Mouse (Mus musculus): ENCODE results near the gene Rec8. TPM values are rescaled to one million over a fixed set of nuclear protein-coding genes. Genes with fewer than 3 reads are reported as not detected.

Gene Rec8
- total RNA-seq, 1 experiment from 2014 or later = 6.9 TPM

DNA sequence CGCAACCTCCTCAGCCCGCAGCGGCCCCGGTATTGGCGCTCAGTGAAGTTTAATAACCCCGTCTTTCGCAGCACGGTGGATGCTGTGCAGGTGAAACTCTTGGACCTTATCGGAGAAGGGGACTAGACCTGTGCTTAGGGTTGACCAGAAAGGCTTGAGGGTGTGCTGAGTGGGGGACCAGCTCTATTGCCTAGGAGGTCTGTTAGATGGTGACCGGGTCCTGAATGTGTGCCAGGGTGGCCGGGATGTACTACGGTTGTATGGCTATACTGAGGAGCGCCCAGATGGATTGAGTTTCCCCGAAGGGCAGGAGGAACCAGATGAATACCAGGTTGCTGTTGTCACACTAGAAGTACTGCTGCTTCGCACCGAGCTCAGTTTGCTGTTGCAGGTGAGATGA, 25.6 kb upstream of the Rec8 start:
- DNase-seq = no peak

DNA sequence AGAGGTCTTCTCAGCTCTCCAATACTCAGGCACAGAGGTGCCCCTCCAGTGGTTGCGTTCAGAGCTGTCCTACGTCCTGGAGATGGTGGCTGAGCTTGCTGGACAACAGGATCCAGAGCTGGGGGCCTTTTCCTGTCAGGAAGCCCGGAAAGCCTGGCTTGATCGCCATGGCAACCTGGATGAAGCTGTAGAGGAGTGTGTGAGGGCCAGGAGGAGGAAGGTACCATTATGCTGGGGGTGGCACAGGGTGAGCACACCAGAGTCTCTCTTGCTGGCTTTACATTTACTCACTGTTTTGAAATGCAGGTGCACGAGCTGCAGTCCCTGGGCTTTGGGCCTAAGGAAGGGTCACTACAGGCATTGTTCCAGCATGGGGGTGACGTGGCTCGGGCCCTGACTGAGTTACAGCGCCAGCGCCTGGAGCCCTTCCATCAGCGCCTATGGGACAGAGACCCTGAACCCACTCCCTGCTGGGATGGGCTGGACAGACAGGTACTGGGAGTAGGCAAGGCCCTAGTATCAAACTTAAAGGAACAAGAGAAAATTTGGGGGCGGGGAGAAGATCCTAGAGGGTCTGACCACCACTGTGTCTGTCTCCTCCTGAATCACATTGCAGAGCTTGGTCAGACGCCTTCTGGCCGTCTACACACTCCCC, 21.7 kb upstream of the Rec8 start:
- DNase-seq = no peak

DNA sequence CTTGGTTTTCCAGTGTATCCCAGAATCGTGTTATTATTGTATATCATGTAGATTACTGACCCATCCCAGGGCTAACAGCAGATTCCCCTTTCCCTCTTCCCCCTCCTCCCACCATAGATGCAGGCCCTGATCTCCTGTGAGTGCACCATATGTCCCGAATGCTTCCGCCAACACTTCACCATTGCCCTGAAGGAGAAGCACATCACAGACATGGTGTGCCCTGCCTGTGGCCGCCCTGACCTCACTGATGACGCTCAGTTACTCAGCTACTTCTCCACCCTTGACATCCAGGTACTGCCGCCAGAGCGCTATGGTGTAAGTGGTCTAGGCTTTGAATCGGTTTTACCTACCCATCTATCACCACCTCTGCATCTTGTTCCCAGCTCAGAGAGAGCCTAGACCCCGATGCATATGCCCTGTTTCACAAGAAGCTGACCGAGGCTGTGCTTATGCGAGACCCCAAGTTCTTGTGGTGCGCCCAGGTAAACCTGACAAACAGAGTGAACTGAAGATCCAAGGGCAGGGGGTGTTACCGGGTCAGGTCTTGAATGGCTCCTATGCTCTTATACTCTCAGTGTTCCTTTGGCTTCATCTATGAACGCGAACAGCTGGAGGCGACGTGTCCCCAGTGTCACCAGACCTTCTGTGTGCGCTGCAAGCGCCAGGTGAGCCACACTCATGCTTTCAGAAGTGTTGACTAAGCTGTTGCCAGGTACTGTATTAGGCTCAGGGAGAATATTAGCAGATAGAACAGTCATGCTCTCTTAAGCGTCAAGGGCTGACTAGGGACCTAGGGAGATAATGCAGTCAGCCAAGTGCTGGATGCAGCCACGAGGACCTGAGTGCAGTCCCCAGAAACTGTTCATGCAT, 19.1 kb upstream of the Rec8 start:
- DNase-seq = no peak

DNA sequence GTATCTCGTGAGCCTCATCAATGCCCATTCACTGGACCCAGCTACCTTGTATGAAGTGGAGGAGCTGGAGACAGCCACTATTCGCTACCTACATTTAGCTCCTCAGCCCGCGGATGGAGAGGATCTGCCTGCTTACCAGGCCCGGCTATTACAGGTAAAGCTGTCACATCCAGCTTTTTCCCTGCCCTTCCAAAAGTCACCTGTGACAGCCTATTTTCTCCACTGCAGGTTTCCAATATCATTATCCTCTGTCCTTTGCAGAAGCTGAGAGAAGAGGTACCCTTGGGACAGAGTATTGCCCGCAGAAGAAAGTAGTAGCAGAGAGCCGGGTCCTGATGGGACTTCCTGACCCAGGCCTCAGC, 14.6 kb upstream of the Rec8 start, which contains the start of gene Irf9:
Irf9 (plus strand) TSS at position 301 of the 362 bp plus-strand sequence.
- no peak for DNase-seq

DNA sequence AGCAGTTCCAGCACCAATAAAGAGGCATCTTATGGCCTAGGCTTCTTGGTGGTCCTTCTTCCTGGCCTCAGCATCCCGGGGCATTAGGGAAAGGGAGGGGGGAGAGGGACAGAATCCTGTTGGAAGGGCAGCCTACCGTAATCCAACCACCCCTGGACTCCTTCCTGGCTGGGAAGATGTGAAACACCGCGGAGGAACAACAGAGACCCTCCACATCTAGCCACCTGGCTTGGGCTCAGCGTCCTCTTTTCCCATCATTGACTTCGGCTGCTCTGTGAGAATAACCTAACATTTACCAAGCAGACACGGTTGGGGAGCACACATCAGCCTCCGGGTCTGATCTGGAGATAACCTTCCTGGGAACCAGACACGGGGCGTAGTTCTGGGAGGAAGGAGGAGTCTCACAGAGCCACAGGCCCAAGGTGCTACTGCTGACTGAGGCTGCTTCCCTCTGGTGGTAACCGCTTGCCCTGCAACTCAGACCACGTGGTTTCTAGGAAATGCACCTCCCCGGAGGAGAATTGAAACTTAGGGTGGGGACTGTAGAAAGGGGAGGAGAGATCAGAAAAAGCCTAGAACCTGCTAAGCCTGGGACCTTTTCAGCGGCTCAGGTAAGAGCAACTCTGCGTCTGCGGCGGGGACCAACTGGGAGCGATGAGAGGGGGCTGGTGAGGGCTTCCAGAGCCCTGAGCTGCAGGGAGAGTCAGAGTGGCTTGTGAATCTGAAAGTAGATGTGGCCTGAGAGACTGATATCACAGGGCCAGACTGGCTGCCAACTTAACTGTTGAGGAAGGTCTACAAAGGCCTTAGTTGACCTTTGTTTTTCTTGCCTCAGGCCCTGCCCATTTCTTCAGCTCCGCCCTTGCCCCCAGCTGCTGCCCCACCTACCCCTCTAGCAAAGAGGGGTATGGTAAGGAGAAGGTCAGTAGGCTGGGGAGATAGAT, 13.9 kb upstream of the Rec8 start:
- peak; percentile 95 for DNase-seq

DNA sequence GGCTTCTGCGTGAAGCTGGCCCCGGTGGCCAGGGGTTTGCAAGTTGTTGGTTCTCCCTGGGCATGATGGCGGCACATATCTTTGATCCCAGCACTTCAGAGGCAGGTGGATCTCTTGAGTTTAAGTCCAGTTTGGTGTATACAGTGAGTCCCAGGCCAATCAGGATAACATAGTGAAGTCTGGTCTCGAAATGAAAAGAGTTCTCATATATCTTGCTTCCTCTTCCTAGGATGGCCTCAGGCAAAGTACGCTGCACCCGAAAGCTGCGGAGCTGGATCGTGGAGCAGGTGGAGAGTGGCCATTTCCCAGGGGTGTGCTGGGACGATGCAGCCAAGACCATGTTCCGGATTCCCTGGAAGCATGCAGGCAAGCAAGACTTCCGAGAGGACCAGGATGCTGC, 13.0 kb upstream of the Rec8 start:
- no peak for DNase-seq

DNA sequence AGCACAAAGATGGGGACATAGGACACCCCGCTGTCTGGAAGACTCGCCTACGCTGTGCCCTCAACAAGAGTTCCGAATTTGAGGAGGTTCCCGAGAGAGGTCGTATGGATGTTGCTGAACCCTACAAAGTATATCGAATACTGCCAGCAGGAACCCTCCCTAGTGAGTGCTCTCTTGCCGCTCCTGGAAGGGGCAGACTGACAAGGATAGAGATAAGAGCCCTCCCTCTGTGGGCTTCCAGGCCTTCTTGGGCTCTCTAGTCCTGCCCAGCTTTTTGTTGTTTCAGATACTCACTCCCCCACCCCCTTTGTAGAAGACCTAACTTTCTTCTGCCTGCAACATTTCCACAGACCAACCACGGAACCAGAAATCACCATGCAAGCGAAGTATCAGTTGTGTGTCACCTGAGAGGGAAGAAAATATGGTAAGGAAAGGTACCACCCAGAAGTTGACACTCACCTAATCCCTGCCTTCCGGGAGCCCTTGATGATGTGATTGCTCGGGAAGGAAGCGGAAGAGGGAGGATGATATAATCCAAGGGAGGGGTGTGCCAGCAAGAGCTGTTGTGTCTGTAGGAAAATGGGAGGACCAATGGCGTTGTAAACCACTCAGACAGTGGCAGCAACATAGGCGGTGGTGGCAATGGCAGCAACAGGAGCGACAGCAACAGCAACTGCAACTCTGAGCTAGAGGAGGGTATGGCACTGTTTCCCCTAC, 11.9 kb upstream of the Rec8 start:
- no peak for DNase-seq

DNA sequence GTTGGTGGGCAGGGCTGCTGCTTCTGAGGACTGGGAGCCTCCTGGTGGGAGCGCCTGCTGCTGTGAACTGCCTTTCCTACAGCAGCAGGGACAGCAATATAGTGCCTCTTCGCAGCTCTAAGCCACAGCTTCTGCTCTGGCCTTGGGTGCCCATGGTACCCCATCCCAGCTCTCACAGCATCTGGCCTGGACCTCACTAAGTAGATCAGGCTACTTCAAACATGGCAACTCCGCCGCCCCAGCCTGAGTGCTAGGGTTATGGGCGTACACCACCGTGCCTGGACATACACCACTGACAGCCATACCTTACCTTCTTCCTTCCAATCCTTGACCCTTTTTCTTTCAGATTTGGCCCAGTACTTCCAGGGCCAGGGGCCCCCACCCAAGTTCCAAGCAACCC, 9.5 kb upstream of the Rec8 start:
- DNase-seq = no peak

DNA sequence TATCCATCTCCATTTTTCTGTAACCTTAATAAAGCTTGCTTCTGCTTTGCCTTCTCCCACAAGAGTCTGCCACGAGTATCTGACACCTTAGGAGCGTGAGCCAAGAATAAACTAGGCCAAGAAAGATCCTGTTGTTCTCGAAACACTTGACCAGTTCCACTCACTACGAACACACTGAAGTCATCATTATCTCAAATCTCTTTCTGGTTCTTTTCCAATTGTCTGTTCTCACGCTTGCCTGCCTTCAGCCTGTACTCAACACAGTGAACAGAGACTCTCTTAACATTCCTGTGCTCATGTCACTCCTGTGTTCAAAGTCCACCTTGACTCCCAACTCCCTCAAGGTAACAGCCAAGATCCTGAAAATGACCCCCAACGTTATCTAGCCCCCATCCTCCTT, 4.5 kb upstream of the Rec8 start:
- DNase-seq = no peak

DNA sequence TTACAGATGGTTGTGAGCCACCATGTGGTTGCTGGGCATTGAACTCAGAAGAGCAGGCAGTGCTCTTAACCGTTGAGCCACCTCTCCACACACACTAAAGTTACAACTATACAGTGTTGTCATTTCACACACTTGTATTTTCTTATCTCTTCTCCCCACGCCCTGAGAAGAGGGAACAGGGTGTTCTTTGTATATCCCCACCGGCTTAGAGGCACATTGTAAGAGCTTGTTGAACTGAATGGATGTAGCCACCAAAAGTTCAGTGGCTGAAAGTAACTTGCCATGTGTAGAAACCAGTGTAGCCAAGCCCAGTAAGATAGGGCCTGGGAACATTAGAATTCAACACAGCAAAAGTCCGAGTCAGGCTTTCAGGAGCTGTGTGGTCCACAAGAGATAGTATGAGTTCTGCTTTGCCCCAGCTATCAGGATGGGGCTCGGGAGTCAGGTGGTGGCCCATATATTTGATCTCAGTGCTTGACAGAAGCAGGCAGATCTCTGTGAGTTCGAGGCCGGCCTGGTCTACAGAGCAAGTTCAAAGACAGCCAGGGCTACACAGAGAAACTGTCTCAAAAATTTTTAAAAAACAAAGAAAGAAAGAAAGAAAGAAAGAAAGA, 3.2 kb upstream of the Rec8 start:
- DNase-seq = no peak

DNA sequence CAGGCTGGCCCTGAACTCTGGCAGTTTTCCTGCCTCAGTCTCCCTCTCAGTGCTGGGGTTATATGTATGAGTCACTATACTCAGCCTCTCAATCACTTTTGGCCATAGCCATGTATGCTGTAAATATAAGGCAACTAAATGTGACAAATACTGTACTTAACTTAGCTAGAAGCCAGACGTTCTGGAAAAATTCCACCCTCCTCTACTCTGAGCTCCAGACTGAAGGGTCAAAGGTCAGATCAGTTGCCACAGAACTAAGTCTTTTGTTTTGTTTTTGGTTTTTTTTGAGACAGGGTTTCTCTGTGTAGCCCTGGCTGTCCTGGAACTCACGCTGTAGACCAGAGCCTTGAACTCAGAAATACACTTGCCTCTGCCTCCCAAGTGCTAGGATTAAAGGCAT, 2.0 kb upstream of the Rec8 start:
- DNase-seq = no peak

DNA sequence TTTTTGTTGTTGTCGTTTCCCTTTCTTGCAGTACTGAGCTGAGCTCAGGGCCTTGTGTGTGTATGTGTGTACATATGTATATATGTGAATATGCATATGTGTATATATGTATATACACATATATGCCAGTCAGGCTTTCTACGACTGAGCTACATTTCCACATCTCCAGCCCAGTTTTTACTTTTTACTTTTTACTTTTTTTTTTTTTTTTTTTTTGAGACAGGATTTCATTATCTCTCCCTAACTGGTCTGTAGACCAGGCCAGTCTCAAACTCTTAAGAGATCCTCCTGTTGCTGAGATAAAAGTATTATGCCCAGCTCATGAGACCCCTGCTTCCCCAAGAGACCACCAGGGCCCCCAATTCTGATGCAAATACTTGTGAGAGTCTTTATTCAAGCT, 993 bp upstream of the Rec8 start:
- DNase-seq = no peak

DNA sequence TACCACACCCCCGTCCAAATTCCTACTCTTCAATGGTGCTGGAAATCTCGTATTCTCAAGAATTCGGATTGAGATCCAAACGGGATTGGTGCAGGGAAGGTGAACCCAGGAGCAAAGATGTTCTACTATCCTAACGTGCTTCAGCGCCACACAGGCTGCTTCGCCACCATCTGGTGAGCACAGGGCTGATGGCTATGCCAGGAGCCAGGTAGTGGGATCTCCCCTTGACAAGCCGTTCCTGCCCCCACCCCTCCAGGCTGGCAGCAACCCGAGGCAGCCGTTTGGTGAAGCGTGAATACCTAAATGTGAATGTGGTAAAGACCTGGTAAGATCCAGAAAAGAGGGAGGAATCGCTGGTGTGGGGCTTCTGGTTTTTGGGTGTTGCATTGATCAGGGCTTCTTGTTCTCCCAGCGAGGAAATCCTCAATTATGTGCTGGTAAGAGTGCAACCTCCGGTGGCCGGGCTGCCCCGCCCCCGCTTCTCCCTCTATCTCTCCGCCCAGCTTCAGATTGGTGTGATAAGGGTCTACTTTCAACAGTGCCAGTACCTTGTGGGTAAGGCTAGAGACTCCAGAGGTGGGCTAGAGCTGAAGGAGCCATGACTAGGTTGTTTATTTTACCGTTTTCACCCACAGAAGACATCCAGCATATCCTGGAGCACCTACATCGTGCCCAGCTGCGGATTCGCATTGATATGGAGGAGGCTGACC, 804 bp downstream of the Rec8 start:
- DNase-seq = no peak

DNA sequence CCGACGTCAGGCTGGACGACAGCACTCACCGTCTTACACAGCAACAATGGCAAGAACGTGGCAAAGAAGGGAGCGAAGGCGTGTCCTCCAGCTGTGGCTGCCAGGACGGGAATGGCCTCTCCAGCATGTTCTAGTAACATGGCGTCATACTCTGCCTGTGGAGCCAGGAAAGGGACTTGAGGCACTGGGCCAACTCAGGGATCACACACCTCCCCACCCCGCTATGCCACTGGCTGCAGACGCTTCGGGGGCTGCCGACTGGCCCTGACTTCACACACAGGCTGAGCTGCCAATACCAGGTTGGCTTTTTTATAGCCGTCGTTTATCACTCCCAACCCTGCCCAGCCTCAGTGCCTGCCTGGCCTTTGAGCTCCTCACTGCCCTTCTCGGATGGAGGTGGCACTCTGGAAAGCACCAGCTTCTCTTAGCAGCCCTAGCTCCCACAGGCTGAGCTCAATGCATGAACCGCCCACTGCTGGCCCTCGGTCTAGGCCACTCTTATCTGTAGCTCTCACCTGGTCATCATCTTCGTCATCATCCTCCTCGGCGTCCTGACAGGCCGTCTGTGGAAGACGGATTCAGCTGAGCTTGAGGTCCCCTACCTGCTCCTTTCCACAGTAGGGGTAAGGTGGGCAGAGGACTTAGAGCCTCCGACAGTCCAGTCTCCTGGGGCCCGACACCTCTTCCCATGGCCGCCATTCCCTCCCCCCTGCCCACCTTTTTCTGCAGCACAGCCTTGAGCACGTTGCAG, 10.4 kb downstream of the Rec8 start:
- DNase-seq = no peak

DNA sequence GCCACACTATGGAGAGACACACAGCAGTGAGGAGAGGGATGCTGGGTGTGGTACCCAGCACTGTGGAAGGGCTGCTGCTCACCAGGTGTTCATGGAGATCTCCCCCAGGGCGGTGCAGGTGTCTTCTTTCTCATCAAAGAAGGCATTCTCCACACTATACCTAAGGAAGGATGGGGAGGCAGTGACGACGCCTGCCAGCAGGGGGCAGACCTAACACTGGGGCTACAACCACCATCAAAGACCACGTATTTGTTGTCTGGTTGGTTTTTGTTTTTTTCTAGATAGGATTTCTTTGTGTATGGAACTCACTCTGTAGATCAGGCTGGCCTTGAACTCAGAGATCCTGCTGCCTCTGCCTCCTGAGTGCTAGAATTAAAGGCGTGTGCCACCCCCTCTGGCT, 11.5 kb downstream of the Rec8 start:
- DNase-seq = peak; percentile 74

DNA sequence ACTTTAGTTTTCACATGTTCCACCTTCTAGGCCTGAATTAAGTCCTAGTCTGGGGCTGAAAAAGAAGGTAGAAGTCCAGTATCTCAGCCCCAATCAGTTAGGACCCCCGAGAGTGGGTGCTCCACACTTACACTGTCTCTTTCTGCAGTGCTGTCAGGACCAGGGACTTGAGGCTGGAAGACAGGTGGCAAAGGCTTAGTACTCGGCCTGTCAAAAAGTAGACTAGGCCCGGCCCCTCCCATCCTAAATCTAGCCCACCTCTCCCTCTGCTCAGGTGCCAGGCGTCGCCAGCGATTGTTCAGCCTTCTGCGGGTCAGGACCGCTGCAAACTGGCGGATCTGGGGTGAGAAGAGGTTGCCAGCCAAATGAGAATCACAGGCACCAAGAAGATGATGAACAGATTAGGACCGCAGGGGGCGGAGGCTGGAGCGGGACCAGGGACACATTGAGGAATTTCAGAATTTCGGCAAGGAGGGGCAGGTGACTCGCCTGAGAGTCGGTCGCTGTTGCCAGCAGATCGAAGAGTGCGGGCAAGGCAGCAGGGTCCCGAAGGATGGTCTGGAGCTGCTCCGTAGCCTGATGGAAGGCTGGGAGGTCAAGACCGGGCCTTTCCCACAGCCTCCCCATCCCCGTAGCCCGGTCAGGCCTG, 17.2 kb downstream of the Rec8 start:
- DNase-seq = peak; percentile 73

DNA sequence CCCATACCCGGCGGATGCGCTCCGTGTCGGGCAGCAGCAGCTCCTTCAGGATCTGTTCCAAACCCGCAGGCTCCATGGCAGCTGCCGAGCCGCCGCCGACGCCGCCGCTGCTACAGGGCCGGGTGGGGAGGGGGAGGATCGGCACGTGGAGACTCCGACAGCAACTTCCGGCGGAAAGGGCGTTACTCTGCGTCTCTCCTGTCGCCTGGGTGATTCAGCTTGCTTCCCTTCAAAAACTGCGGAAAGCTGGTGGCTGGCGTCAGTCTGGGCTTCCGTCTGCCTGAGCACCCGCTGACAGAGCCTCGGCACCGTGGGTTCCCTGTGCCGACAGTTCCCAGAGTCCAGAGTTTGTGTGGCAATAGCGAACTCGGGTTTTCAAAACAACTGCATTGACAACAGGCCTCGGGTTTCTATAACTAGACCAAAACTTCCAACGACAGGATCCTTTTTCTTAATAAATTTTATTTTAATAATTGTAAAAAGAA, 17.7 kb downstream of the Rec8 start, which contains the start of gene Ipo4:
Ipo4 (minus strand) TSS at position 435 of the 485 bp plus-strand sequence.
- DNase-seq = peak; percentile 94

DNA sequence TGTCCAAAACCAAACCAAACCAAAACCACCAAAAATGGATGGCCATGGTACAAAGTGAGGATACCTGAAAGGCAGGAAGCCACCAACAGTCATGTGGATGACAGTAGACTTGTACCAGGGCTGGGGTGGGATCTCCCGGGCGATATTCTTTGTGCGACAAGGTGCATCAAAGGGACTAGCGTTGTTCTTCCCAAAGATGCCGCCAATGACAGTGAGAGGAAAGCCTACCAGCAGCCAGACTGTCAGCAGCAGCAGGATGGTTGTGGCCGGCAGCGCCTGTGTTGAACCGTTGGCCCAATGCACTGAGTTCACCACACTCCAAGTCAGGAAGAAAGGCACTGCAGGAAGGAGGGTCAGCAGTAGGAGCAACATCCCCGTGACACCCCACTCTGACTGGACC, 20.0 kb downstream of the Rec8 start, which contains the start of gene Gm49378:
Gm49378 (minus strand) TSS at position 101 of the 400 bp plus-strand sequence.
- no peak for DNase-seq

DNA sequence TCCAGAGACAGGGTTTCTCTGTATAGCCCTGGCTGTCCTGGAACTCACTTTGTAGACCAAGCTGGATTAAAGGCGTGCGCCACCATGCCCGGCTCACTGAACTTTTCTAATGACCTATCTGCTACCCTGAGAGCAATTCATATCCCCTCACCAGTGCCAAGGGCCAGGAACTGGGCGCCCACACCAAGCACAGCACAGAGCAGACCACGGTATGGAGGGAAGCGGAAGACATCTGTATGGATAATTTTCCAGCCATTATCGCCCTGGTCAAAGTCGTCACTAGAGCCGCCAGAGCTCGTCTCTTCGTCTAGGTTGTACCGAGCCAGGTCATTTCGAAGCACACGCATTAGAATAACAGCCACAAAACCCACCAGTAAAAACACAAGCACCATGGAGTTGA, 23.0 kb downstream of the Rec8 start:
- DNase-seq = no peak

Data from adrenal gland, postnatal 14 days (tissue).